Mouse (Mus musculus) forebrain, embryonic 13.5 days (tissue): ENCODE data around the gene Dcp1b. TPM values are rescaled to one million over a fixed set of nuclear protein-coding genes. Genes with fewer than 3 reads are reported as not detected.
"Not testable (repeated sequence)": the region's sequence is repeated elsewhere in the genome, so short reads cannot be mapped to it uniquely, and the experiment has no call there.

Source experiments
- ATAC-seq: fragments of 200-750 bp; cut with Nextera tagmentation; 2 replicates; pipeline ENCODE4 v1.8.0; 2017
- H3K27ac ChIP-seq: fragments of 300-500 bp; sonication (generic); 2 replicates; pipeline ENCODE4 v1.5.1; 2015; ENCODE audit warnings: inconsistent platforms, mild to moderate bottlenecking, moderate library complexity
- H3K27me3 ChIP-seq: fragments of 300-500 bp; sonication (generic); 2 replicates; pipeline ENCODE4 v1.6.1; 2015; ENCODE audit warnings: mild to moderate bottlenecking, inconsistent platforms
- H3K36me3 ChIP-seq: fragments of 300-500 bp; sonication (generic); 2 replicates; pipeline ENCODE4 v1.6.1; 2015; ENCODE audit warnings: mild to moderate bottlenecking, inconsistent platforms; ENCODE audit not compliant: poor library complexity, severe bottlenecking
- H3K4me1 ChIP-seq: fragments of 300-500 bp; sonication (generic); 2 replicates; pipeline ENCODE4 v1.6.1; 2015; ENCODE audit warnings: inconsistent platforms
- H3K4me2 ChIP-seq: fragments of 300-500 bp; sonication (generic); 2 replicates; pipeline ENCODE4 v1.6.1; 2015; ENCODE audit warnings: inconsistent platforms, mild to moderate bottlenecking, moderate library complexity
- H3K4me3 ChIP-seq: fragments of 300-500 bp; sonication (generic); 2 replicates; pipeline ENCODE4 v1.5.1; 2015; ENCODE audit warnings: mild to moderate bottlenecking, inconsistent platforms
- H3K9ac ChIP-seq: fragments of 300-500 bp; sonication (generic); 2 replicates; pipeline ENCODE4 v1.6.1; 2015; ENCODE audit warnings: mild to moderate bottlenecking, inconsistent platforms
- H3K9me3 ChIP-seq: fragments of 300-500 bp; sonication (generic); replicated peaks from 2 replicates; pipeline ENCODE4 v1.6.1; 2016; ENCODE audit warnings: inconsistent platforms
- WGBS: fragments of 180-500 bp; shearing (Covaris S2); methylation state at CpG from one replicate; pipeline ENCODE4 v1.1.7; 2015; 5-methylcytosine and 5-hydroxymethylcytosine counted together
- polyA plus RNA-seq: library from polyadenylated mRNA; unstranded; fragments of >200 nt; fragmentation: Nextera tagmentation; extraction: Ambion mirVana; gene quantifications from 2 replicates; pipeline ENCODE4 v1.2.1, GENCODE M21; 2015

Gene Dcp1b
- polyA plus RNA-seq, 1 experiment from 2014 or later = 13.1 TPM

DNA sequence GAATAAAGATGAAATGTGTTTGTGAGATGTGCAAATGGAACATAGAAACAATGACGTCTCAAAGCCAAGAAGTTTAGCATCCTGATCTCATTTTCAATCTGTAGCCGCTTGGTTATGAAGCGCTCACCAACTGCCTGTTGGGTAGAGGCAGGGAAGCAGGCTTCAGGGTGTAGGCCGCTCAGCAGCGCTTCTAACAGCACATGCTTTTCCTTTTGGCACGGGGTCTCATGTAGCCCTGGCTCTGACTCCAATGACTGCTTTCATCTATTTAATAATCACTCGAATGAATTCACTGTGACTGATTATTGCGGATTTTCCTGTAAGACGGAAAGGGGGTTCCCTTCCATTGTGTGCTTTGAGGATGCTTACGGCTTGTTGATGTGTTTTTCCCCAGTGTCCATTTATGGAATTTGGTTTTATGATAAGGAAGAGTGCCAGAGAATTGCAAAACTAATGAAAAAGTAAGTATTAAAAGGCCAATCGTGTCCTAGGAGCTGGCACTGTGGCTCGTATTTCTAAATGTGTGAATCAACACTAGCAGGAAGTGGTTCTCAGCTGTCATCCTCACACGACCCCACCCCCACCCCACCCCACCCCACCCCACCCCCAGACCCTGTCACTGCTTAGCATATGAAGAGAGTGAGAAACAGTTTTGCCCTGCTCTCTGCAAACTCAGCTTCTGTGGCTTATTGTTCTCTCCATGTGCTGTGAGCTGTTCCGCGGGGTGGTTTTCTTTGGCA, 23.7 kb downstream of the Dcp1b start:
- ATAC-seq = peak; percentile 86

GRCm38 (mm10) chr6:119199274-119199879, 24.3 kb downstream of the Dcp1b start:
- Histone ChIP-seq H3K36me3 (peaks cover 45% of the 10 kb centered on the region), H3K4me3 (no peak overlapping the region), H3K4me1 (peaks cover 35% of the 10 kb centered on the region), H3K4me2 (0 out of 2 replicates have a peak overlapping the region, but pooled peaks have one; percentile 20), H3K9ac (no peak overlapping the region), H3K9me3 (no peaks in the 10 kb centered on the region), H3K27ac (peak overlapping the region; percentile 59; the same call in 1 of the 2 replicates), H3K27me3 (no peaks in the 10 kb centered on the region)
- 24% methylated on average over 8 of the region's 8 CpGs for WGBS
- peak; percentile 42 for ATAC-seq

More for the DNA sequence above, 23.7 kb downstream of the Dcp1b start:
- H3K4me2 ChIP-seq = peak overlapping the region; percentile 20; the same call in 1 of the 2 replicates
- H3K27ac ChIP-seq = peak overlapping the region; percentile 65
- peaks cover 46% of the 10 kb centered on the region for H3K36me3 ChIP-seq
- H3K4me1 ChIP-seq = peaks cover 35% of the 10 kb centered on the region
- no peak overlapping the region for H3K4me3 ChIP-seq
- H3K9me3 ChIP-seq = no peaks in the 10 kb centered on the region
- H3K9ac ChIP-seq = no peak overlapping the region
- WGBS = 26% methylated on average over 15 of the region's 15 CpGs
- no peaks in the 10 kb centered on the region for H3K27me3 ChIP-seq

GRCm38 (mm10) chr6:119200362-119200761, 25.3 kb downstream of the Dcp1b start:
- Histone ChIP-seq H3K27ac (no peak overlapping the region), H3K4me1 (peaks cover 37% of the 10 kb centered on the region), H3K27me3 (no peaks in the 10 kb centered on the region), H3K9ac (no peak overlapping the region), H3K36me3 (peaks cover 45% of the 10 kb centered on the region), H3K9me3 (no peaks in the 10 kb centered on the region), H3K4me3 (no peak overlapping the region), H3K4me2 (no peak overlapping the region)
- 80% methylated on average over 5 of the region's 5 CpGs for WGBS
- ATAC-seq = no peak

- 95% methylated on average over 4 of the region's 4 CpGs for WGBS
- no peak overlapping the region for H3K4me2 ChIP-seq
- no peaks in the 10 kb centered on the region for H3K9me3 ChIP-seq
- H3K36me3 ChIP-seq = peaks cover 35% of the 10 kb centered on the region
- no peak overlapping the region for H3K4me3 ChIP-seq
- peaks cover 39% of the 10 kb centered on the region for H3K4me1 ChIP-seq
- no peak overlapping the region for H3K9ac ChIP-seq
- no peaks in the 10 kb centered on the region for H3K27me3 ChIP-seq
- no peak for ATAC-seq
- H3K27ac ChIP-seq = no peak overlapping the region
These were observed 26.5 kb downstream of the Dcp1b start for GRCm38 (mm10) chr6:119201575-119201974.

DNA sequence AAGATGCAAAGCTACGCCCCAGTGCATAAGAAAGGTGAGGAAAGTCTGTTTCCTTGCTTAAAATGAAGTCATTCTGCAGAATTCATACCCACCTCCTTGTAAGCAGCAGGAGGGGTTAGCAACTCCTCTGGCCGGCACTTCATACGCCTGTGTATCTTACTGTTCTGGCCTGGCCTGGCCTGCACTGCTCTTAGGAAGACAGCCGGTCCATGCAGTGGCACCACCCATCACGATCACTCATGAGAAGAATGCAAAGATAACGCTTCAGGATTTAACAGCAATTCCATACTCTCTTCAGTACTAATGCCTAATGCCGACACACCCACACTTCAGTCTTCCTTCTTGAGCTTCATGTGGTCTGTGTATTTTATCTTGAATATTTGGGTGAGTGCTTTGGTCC, 29.2 kb downstream of the Dcp1b start:
- Histone ChIP-seq H3K27ac (no peak overlapping the region), H3K9me3 (no peaks in the 10 kb centered on the region), H3K4me1 (peaks cover 13% of the 10 kb centered on the region), H3K4me3 (no peak overlapping the region), H3K36me3 (peaks cover 35% of the 10 kb centered on the region), H3K9ac (no peak overlapping the region), H3K4me2 (no peak overlapping the region), H3K27me3 (no peaks in the 10 kb centered on the region)
- no peak for ATAC-seq
- WGBS = 92% methylated on average over 7 of the region's 7 CpGs

GRCm38 (mm10) chr6:119204915-119205314, 29.9 kb downstream of the Dcp1b start:
- no peak for ATAC-seq
- Histone ChIP-seq H3K4me3 (no peak overlapping the region), H3K9ac (no peak overlapping the region), H3K4me1 (peaks cover 7% of the 10 kb centered on the region), H3K9me3 (no peaks in the 10 kb centered on the region), H3K27me3 (no peaks in the 10 kb centered on the region), H3K4me2 (no peak overlapping the region), H3K27ac (no peak overlapping the region), H3K36me3 (peaks cover 35% of the 10 kb centered on the region)
- 55% methylated on average over 3 of the region's 3 CpGs for WGBS

GRCm38 (mm10) chr6:119206006-119206405, 31.0 kb downstream of the Dcp1b start:
- not testable (repeated sequence) for H3K27me3 ChIP-seq, H3K9ac ChIP-seq, H3K27ac ChIP-seq, H3K9me3 ChIP-seq, H3K4me1 ChIP-seq, ATAC-seq, H3K4me3 ChIP-seq, H3K4me2 ChIP-seq
- WGBS = 87% methylated on average over 7 of the region's 7 CpGs
- peaks cover 32% of the 10 kb centered on the region for H3K36me3 ChIP-seq

- WGBS = 96% methylated on average over 5 of the region's 5 CpGs
These were observed 38.3 kb downstream of the Dcp1b start for GRCm38 (mm10) chr6:119213375-119213774.

GRCm38 (mm10) chr6:119214190-119214589, 39.1 kb downstream of the Dcp1b start:
- H3K9me3 ChIP-seq = no peaks in the 10 kb centered on the region
- H3K4me3 ChIP-seq = no peak overlapping the region
- peaks cover 49% of the 10 kb centered on the region for H3K36me3 ChIP-seq
- H3K4me1 ChIP-seq = peaks cover 3% of the 10 kb centered on the region; the same call in 1 of the 2 replicates
- no peak overlapping the region for H3K27ac ChIP-seq
- H3K4me2 ChIP-seq = no peak overlapping the region
- no peaks in the 10 kb centered on the region for H3K27me3 ChIP-seq
- no peak for ATAC-seq
- 84% methylated on average over 6 of the region's 6 CpGs for WGBS
- H3K9ac ChIP-seq = no peak overlapping the region

More at GRCm38 (mm10) chr6:119213375-119213774, 38.3 kb downstream of the Dcp1b start:
- H3K4me2 ChIP-seq = no peak overlapping the region
- no peak for ATAC-seq
- H3K9me3 ChIP-seq = no peaks in the 10 kb centered on the region
- H3K36me3 ChIP-seq = peaks cover 49% of the 10 kb centered on the region
- H3K27me3 ChIP-seq = no peaks in the 10 kb centered on the region
- H3K4me3 ChIP-seq = no peak overlapping the region
- peaks cover 3% of the 10 kb centered on the region; the same call in 1 of the 2 replicates for H3K4me1 ChIP-seq
- no peak overlapping the region for H3K9ac ChIP-seq
- no peak overlapping the region for H3K27ac ChIP-seq

- H3K4me2 ChIP-seq = no peak overlapping the region
- WGBS = 92% methylated on average over 10 of the region's 10 CpGs
These were observed 40.1 kb downstream of the Dcp1b start for GRCm38 (mm10) chr6:119215040-119215613.

DNA sequence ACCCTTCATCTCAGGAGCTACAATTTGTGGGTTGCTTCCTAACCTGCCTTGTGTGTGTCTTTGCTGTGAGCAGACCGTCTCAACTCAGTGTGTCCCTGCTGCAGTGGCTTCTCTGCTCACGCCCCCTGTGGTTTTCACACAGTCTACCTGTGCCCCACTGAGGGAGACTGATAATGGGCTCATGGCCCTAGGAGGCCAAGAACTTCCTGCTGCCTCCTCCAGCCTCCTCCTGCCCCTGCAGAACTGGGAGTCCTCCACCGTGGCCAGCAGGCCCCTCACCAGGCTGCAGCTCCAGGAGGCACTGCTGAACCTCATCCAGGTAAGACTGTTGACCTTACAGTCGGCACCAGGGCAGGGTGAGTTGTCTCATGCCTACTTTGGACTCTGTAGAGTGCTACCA, 42.6 kb downstream of the Dcp1b start:
- Histone ChIP-seq H3K4me3 (no peak overlapping the region), H3K27ac (no peak overlapping the region), H3K4me1 (peaks cover 7% of the 10 kb centered on the region; the same call in 1 of the 2 replicates), H3K9ac (no peak overlapping the region), H3K9me3 (no peaks in the 10 kb centered on the region), H3K36me3 (peaks cover 70% of the 10 kb centered on the region), H3K27me3 (no peaks in the 10 kb centered on the region), H3K4me2 (no peak overlapping the region)
- 72% methylated on average over 4 of the region's 4 CpGs for WGBS
- no peak for ATAC-seq

More at GRCm38 (mm10) chr6:119215040-119215613, 40.1 kb downstream of the Dcp1b start:
- peaks cover 3% of the 10 kb centered on the region; the same call in 1 of the 2 replicates for H3K4me1 ChIP-seq
- ATAC-seq = no peak
- H3K36me3 ChIP-seq = peaks cover 55% of the 10 kb centered on the region
- H3K9ac ChIP-seq = peak overlapping the region; percentile 26; the same call in 1 of the 2 replicates
- no peak overlapping the region for H3K27ac ChIP-seq
- no peaks in the 10 kb centered on the region for H3K27me3 ChIP-seq
- H3K4me3 ChIP-seq = no peak overlapping the region
- H3K9me3 ChIP-seq = no peaks in the 10 kb centered on the region

- ATAC-seq = no peak
- no peak overlapping the region for H3K4me3 ChIP-seq
- 71% methylated on average over 5 of the region's 5 CpGs for WGBS
- peaks cover 65% of the 10 kb centered on the region for H3K36me3 ChIP-seq
- no peaks in the 10 kb centered on the region for H3K27me3 ChIP-seq
- no peak overlapping the region for H3K27ac ChIP-seq
- peaks cover 7% of the 10 kb centered on the region; the same call in 1 of the 2 replicates for H3K4me1 ChIP-seq
- H3K9me3 ChIP-seq = no peaks in the 10 kb centered on the region
- no peak overlapping the region for H3K9ac ChIP-seq
- no peak overlapping the region for H3K4me2 ChIP-seq
These were observed 43.5 kb downstream of the Dcp1b start for GRCm38 (mm10) chr6:119218591-119218990.
